Mouse (Mus musculus): ENCODE results near the gene Rab25. TPM values are rescaled to one million over a fixed set of nuclear protein-coding genes. Genes with fewer than 3 reads are reported as not detected.
A peak's percentile ranks its signal among the peaks of the same experiment; 100 is the strongest.

The Rab25 gene
- total RNA-seq, 4 experiments from 2014 or later = not detected

DNA sequence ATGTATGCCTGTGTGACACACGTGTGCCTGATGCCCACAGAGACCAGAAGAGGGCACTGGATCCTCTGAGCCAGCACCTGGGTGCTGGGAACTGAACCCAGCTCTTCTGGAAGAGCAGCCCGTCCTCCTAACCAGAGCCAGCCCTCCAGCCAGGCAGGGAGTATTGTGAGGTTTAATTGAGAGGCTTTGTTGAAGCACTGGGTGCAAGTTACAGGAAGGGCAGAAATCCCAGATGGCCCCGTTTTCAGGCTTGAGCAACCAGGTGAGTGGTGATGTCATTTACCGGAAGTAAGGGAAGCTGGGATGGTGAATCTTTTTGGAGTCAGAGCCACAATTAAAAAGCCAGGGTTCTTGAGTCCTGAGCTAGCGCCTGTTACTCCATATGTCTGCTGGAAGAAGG is 23.1 kb downstream of the Rab25 start:
- no peak for DNase-seq

GRCm38 (mm10) chr3:88523027-88523426 is 25.1 kb downstream of the Rab25 start:
- DNase-seq = no peak

DNA sequence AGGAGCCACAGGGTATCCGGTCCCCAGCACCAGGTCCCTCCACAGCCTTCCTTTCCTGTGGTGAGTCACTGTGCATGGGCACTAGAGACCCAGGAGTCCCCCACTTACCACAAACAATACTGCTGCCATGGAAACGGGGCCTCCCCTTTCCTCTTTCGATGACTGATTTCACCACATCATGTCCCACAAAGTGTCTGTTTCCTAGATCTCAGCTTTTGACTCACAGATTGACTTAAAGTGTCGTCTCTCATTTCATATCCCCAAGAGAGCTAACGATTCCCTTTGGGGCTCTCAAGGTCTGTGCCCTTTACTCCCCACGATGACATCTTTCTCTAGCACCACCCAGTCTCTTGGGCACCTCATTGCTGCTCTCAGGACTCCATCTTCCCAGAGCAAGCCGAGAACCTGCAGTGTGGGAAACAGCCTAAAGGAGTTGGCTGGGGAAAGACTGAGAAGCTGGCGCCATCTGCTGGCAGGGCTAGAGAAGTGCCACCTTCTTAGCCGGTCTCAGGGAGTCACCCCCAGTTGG is 26.2 kb downstream of the Rab25 start:
- DNase-seq = no peak

DNA sequence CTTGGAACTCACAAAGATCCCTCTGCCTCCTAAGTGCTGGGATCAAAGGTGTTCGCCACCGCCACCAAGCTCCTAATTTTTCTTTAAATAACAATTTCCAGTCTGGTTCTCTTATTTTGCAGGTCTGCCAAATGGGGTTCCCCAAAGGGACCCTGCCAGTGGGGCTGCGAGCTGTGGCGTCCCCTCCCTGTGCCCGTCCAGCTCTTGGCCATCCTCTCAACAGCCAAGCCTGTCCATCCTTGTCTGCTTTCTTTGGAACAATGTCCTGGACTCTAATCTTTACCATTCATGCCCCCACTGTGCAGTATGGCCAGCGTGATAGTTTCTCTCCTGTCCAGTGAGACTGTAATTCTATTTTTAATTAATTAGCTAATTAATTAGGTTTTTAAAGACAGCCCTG is 26.9 kb downstream of the Rab25 start:
- no peak for DNase-seq

DNA sequence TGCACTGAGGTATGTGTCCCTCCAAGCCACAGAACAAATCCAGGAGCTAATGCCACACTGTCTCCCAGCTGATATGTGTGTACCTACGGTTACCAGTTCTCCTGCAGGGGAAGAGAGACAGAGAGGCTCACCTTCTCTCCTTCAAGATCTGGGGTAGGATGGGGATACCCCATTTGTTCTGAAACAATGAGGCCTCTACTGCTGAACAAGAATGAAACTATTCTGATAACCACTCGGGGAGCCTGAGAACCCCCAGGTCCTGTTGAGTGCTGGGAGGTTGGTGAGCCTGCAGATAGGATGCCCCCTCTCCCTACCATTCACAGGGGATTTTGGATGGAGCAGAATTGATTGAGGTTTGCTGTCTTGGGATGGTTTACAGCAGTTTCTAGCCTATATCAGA is 28.0 kb downstream of the Rab25 start:
- DNase-seq = no peak

DNA sequence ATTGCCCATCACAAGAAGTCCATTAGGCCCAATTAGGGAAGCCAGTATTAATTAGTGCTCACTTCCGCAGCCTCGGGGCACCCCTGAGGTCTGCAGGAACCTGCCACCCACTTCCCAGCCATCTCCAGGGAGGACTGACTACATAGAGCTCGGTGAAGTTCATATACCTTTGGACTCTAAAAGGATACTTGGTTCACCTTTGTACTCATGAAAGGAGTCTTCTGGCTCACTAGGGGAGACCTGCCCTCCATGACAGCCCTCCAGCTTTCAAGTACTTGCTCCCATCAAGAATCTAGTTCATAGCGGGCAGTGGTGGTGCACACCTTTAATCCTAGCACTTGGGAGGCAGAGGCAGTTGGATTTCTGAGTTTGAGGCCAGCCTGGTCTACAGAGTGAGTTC is 29.7 kb downstream of the Rab25 start:
- no peak for DNase-seq

- no peak for DNase-seq
Observed at GRCm38 (mm10) chr3:88516407-88516806, 31.7 kb downstream of the Rab25 start.

GRCm38 (mm10) chr3:88515095-88515386 is 33.1 kb downstream of the Rab25 start:
- no peak for DNase-seq

GRCm38 (mm10) chr3:88514231-88515094 is 33.6 kb downstream of the Rab25 start:
- no peak for DNase-seq

DNA sequence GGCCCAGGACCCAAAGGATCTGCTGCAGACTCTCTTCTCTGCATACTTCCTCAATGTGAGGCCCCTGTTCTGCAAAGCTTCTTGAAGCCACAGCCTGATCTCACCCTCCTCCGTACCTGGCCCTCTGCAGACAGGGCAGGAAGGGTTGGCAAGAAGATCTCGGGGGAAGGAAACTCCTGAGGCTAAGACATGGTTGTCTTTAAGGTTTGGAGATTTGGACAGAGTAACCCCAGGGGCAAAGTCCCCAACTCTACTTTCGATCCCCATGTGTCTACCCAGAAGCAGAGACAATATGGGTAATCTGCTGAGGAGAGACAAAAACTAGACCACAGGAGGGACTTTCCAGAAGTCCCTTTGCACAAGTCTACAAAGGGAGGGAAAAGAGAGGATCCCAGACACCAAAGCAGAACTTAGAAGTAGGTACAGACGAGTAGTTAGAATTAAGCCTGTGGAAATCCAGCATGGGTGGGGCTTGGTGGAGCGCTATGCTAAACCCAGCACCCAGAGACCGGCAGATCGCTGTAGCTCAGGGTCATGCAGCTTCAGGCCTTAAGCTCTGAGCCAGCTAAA is 34.5 kb downstream of the Rab25 start:
- no peak for DNase-seq

- DNase-seq = no peak
Observed at GRCm38 (mm10) chr3:88512896-88513545, 35.1 kb downstream of the Rab25 start.

- no peak for DNase-seq
Observed at GRCm38 (mm10) chr3:88512141-88512895, 35.8 kb downstream of the Rab25 start.

- no peak for DNase-seq
Observed at GRCm38 (mm10) chr3:88511559-88511958, 36.5 kb downstream of the Rab25 start.

DNA sequence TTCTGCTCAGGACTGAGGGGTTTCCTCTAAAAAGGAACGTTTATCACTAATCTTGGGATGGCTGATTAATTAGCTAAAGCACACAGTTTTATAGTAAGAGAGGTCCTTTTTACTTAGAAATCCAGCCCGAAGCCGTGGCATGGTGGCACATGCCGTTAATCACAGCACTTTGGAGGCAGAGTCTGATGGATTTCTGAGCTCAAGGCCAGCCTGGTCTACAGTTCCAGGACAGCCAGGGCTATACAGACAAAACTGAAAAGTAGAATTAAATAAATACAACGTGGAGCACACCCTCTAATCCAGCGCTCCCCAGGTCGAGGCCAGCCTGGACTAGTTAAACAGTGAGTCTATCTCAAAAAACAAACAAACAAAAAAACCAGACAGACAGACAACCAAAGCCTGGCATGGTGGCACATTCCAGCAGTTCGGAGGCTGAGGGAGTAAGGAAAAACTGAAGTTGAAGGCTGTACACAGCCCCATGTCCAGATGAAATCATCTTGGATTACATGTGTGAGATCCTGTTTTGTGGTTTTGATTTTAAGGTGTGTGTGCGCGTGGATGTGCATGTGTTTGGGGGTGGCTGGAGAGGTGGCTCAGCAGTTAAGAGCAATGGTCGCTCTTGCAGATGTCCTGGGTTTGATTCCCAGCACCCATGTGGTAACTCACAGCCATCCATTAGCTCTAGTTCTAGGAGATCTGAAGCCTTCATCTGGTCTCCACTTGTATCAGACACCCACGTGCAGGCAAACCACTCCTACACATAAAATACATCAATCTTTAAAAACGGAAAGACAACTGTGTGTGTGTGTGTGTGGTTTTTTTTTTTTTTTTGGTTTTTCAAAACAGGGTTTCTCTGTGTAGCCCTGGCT is 37.4 kb downstream of the Rab25 start:
- no peak for DNase-seq

GRCm38 (mm10) chr3:88509692-88510420 is 38.2 kb downstream of the Rab25 start, which contains the start of gene Lmna:
Gene Lmna, minus strand, starts transcription at chr3:88509956.
- DNase-seq = peak; percentile 96

DNA sequence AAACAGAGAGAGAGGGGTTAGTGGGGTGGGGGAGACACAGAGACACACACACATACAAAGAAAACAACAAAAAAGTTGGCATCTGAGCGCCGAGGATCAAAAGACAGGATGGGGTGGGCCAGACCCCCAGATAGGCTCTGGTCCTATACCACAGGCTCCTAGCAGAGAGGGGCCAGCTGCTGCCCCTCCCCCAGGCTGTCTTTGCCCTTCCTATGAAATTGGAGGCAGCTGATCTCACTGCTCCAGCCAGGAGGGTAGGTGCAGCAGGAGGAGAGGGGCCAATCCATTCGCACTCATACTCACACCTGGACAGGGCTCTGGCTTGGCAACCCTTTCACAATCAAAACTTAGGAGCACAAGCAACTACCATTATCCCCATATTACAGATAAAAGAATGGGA is 38.9 kb downstream of the Rab25 start:
- no peak for DNase-seq

GRCm38 (mm10) chr3:88505765-88506164 is 42.3 kb downstream of the Rab25 start:
- no peak for DNase-seq

- no peak for DNase-seq
Observed at GRCm38 (mm10) chr3:88505081-88505480, 43.0 kb downstream of the Rab25 start.

DNA sequence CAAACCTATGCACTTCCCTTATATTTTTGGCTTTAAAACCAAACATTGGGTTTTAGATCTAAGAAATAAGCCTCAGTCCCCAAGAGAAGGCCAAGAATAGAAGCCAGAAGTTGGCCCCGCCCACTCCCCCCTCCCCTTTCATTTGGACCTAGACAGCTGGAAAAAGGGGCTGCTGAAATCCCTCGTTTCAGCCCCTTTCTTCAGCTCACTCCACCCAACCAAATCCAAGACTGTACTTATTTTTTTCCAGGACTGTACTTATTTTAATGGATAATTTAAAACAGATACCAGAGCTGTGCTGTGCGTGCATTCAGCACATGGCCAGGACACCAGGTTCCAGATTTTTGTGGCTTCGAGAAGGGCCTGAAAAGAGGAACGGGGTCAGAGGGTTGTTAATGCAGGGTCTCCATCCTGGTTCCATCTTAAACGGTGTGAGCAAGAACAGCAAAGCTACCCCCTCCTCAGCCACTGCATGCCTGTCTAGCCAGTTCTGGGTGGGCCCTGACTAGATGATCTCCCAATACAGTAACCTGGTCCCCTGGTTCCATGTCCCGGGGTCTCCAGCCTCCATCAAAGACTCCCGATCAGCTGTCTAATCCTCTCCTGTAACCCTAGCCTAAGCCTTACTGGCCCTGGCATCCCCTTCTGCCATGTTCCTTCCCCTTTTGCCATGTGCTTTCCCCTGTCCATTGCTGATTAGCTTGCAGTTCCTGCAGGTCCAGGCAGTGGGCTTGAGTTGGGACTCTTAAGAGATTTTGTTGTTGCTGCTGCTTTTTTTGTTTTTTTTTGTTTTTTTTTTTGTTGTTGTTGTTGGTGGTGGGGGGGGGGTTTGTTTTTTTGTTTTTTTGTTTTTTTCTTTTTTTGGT is 44.0 kb downstream of the Rab25 start:
- DNase-seq = no peak

DNA sequence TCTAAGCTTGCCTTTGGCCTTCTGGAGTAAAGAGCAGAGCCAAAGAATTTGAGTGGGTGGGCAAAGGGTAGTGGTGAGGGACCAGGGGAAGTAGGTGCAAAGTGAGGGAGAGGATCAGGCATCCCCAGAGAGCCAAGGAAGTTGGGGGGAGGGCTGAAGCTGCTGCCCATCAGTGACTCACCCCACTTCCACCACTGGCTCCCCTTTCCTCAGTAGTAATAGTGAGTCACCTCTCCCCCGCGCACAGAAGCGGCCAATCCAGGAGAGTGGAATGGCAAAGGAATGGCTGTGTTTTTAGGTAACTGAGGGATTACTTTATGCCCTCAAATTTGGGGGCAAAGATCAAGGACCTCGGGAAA is 44.6 kb downstream of the Rab25 start:
- peak; percentile 81 for DNase-seq

Measured in adrenal gland, adult 8-10 months (tissue).